Mouse (Mus musculus) adrenal gland, adult 18-20 months (tissue): ENCODE measurements around the gene Asl. TPM values are rescaled to one million over a fixed set of nuclear protein-coding genes. Genes with fewer than 3 reads are reported as not detected.

ENCODE experiments used
- DNase-seq, 2 experiments: peaks; one replicate each; pipeline ENCODE4 v3.0.0; 2021 to 2022; ENCODE audit warnings: low spot score in 2 of 2
- total RNA-seq, 2 experiments: library from RNA; stranded (reverse); gene quantifications; 1 replicate in 1 of 2; 2 replicates in 1 of 2; pipeline ENCODE4 v1.2.3; 2021

Gene Asl
- total RNA-seq, 2 experiments from 2014 or later = 80.6 to 121 TPM

DNA sequence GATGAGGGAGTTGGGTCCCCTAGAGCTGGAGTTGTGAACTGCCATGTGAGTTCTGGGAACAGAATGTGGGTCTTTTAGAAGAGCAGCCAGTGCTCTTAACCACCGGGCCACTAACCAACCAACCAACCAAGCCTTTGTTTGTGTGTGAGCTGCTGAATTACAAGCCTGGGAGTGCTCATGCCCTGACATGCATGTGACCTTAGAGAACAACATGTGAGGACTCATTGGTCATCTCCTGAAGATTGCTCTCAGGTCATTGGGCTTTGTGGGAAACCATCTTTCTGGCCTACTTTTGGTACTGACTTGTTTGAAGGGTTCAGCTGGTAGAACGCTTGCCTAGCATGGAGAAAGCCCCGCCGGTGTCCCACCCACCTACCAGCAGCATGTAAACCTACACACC lies 19.3 kb downstream of the Asl start:
- DNase-seq = no peak

DNA sequence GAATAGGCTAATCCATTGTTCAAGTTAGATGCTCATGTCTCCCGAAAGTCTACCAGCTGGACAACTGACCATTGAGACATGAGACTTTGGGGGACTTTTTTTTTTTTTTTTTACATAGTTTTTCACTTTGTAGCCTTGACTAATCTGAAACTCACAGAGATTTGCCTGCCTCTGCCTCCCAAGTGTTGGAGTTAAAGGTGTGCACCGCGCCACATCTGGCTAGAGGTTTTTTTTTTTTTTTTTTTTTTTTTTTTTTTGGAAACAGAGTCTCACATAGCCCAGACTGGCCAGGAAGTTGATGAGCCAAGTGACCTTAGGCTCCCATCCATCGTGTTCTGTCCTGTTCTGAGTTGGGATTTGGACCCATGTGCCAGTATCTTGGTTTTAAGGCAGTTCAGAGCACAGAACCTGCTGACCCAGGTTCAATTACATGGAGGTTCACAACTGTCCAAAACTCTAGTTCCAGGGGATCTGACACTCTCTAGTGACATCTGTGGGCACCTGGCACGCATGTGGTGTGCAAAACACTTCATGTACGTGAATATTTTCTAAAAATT lies 20.9 kb downstream of the Asl start:
- DNase-seq = no peak

DNA sequence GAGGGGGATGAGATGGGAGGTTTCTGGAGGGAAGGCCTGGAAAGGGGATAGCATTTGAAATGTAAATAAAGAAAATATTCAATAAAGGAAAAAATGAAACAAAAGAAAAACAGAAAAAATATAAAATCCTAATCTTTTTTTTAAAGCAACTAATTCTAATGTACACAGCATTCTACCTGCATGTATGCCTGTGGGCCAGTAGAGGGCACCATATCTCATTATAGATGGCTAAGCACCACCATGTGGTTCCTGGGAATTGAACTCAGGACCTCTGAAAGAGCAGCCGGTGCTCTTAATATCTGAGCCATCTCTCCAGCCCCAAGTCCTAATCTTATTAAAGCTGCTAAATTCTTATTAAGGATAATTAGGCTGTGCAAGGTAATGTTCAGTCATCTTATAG lies 21.7 kb downstream of the Asl start:
- no peak for DNase-seq

DNA sequence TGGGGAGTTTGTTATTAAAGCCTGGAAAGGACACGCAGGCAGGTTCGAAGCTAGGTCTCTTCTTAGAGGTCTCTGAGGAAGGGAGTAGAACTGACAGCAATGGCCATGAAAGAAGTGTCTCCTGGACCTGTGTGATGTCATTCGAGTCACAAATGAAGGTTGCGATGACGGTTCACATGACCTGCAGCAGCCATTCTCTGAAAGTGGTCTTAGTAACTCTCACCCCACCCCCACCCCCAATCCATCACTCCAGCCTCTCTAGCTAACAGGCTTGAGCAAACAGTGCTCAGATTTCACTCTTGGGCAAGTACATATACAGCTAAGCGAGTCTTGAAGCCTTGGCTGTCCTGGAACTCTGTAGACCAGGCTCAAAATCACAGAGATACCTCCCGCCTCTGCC lies 25.8 kb downstream of the Asl start:
- DNase-seq = no peak

DNA sequence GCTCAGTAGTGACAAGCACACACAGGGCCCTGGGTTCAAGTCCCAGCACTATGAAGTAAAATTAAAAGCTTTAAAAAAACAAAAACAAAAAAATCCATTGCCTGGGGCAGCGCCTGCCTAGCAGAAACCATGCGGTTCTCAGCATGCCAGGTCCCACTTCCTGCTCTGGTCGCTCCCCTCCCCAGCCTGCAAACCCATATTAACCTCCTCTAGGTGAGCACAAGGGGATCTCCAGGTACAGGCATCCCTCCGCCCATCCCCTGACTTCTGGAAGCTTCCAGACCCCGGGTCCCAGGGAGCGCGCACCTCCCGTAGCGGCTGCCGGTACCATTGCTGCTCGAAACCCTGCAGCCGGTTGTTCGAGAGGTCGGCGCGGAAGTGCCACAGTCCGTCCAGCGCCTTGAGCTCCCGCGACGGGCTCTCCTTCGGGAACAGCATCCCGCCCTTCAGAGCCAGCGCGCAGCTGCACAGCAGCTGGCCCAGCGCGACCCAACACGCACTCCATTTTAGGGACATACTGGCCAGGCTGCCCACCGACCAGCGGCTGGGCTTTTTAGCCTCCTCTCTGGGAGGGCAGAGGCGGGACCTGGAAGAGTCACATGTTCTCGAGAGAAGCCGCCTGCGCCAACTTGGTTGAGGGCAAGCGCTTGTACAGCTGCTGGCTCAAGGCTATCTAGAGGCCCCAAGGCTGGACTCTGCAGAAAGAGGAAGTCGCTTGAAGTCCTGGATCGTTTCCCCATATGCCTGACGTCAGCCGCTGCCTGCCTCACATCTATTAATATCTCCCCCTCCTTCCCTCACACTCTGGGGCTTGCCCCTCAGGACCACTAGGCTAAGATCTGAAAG lies 26.5 kb downstream of the Asl start, which contains the start of gene Gusb:
TSS of gene Gusb (minus strand) at position 749 of the 846 bp plus-strand sequence.
- DNase-seq = peak; percentile 77 to 79

DNA sequence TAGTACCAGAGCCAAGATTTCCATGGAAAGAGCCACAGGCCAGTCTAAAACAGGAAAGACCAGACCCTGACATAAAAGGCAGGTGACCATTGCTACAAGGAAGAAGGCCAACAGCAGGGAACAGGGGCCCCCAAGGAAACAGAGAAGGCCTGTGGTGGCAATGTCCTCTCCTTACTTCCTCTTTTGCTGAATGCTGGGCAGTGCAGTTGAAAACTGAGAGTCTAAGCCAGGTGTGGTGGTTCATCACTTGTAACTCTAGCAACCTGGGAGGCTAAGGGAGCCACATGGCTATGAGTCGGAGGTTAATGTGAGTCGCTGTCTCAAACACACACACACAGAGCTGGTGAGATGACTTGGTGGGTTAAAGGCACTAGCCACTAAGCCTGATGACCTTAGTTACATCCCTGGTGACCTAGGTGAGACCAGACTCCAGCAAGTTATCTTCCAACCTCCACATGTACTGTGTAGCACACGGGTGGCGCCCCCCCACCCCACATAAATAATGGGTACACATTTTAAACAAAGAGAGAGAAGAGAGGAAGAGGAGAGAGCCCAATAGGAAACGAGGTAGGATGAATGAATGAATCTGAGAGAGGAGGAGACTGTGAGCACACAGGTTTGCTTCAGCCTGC lies 27.6 kb downstream of the Asl start:
- DNase-seq = no peak

DNA sequence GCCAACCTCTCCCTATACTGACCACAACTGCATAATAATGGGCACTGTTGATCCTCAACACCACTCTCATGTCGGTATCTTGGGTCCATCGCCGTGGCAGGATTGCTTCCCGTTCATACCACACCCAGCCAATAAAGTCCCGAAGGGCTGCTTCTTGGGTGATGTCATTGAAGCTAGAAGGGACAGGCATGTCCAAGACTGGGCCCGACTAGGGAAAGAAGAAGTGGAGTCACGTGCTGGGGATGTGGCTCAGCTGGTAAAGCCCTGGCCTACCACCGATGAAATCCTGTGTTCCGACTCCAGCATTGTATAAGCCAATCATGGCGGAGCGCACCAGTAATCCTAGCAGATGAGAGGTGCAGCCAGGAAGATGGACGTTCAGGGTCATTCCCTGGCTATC lies 28.3 kb downstream of the Asl start:
- DNase-seq = no peak

DNA sequence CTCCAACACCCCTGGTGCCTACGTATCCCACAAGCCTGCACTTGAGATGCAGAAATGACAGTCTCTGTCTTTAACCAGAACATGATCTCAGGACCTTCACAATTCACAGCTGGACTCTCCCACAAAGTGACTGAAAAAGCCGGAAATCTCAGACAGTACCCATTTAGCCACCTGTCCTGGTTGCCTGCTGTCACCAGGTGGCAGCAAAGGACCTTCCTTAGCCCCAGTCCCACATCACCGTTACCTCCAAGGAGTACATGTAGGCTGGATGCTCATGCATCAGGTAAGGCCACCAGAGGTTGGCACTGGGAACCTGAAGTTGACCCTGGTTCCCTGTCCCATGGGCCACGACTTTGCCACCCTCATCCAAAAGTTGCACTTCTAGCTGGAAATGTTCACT lies 29.9 kb downstream of the Asl start:
- peak; percentile 48 to 58 for DNase-seq

DNA sequence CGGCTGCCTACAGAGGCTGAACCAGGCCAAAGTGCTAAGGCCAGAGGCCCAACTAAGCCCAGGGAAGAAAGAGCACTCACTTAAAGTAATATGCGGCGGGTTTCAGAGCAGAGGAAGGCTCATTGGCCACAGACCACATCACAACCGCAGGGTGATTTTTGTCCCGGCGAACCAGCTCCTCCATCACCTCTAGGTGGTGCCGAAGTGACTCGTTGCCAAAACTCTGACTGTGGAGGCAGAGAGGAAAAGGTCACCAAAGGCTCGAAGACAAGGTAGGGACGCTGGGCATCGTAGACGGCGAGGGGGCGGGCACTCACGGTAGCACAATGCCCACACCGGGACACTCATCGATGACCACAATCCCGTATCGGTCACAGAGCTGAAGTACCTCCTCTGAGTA lies 31.3 kb downstream of the Asl start:
- no peak for DNase-seq

DNA sequence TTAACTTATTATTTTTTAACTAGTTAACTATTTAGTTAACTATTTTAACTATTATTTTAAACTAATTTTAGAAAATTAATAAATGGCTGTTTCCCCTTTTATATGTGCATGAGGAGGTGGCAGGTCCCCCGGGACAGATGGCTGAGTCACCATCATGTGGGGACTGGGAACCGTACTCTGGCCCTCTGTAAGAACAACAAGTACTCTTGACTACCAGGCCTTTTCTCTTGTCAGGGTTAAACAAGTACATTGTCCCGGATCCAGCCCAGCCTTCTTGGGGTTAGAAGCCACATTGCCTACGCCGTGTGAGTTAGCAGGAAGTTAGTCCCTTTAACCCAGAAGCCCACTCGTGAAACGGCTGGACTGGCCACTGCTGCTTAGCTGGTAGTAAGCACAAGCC lies 34.1 kb downstream of the Asl start:
- DNase-seq = no peak

DNA sequence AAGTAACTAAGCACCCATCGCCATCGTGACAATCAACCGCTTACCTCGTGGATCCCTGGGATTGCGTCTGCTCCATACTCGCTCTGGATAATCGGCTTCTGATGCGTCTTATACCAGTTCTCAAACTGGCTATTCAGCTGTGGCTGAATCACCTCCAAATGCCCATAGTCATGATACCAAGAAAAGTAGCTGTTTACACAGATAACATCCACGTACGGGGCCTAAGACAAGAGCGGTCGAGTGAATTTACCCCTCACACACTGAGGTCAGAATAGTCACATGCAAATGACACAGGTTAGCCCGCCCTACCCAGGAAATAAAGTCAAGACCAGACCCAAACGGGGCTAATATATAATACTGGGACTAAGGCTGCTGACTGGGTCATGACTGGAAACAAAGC lies 35.7 kb downstream of the Asl start:
- DNase-seq = no peak

DNA sequence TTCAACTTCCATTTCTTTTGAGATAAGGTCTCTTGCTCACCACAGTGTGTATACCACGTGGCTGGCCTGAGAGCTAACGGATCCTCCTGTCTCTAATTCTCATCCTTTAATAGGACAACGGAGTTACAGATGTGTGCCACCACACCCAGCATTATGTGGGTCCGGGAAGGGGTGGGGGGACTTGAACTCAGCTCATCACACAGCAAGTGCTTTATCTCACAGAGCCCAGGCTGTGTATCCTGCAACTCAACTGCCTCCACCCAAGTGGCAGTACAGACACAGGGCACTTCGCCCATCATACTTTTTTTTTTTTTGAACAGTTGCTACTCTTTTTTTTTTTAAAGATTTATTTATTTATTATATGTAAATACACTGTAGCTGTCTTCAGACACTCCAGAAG lies 37.1 kb downstream of the Asl start:
- DNase-seq = no peak

DNA sequence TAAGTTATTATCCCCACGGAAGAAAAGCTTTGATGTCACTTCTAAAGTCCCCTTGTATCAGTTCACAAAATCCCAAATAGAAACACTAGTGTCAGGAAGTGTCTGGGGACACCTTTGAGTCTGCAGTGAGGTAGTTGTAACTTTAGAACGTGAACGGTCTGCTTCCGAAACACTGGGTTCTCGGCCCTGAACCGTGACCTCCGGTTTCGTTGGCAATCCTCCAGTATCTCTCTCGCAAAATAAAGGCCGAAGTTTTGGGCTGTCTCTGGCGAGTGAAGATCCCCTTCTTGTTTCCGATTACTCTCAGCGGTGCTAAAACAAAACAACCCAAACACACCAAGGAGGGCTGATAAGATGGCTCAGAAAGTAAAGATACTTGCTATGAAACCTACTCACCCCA lies 39.7 kb downstream of the Asl start:
- DNase-seq = no peak

DNA sequence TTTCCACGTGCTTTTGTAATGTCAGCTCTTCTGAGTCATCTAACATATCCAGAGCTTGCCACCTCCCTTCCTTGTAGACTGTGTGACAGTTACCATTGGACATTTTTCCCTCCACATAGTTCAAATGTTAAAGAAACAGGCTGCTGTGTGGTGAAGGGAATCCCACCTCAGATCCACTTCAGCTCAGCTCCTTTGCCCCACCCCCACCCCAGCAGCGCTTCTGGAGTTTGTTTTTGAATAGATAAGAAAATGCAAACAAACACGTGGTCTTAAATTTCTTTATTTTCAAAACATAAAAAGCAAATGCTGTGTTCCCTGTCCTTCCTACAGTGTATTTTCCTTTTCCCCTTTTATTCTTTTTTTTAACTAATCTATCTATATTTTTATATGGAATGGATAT lies 48.8 kb downstream of the Asl start:
- DNase-seq = no peak

DNA sequence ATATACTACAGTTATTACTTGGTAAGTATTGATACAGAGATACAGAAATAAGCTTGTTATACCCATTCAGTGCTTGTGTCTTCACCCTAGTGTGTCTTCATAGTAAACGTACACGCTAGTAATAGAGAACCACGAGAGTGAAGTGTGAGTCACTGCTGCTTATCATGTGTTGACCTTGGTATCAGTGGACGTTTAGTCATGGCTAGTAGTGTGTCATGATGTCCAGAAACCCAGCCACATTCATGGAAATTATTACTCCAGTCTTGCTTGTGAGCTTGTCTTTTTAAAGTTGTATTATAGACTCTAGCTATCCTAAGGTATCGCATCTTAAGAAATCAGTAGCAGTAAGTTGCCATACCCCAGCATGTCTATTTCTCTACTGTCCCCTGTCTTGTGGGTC lies 50.4 kb downstream of the Asl start:
- DNase-seq = no peak

DNA sequence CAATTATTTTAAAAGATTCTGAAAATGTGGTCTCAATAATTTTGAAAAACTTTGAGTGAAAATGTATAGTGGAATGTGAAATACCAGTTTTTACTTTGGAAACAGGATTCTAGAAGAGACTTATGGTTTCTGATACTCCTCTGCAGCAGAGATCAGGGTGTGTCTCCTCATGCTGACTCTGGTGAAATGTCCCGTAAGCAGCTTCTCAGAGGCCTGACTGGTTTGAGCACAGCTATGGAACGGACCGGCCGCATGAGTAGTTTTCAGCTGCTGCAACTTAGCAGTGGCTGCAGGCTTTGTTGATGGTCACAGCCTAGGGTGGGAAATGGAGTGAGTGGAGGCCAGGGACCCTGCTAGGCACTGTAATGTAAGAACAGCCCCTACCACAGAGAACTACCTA lies 51.3 kb downstream of the Asl start:
- DNase-seq = no peak

DNA sequence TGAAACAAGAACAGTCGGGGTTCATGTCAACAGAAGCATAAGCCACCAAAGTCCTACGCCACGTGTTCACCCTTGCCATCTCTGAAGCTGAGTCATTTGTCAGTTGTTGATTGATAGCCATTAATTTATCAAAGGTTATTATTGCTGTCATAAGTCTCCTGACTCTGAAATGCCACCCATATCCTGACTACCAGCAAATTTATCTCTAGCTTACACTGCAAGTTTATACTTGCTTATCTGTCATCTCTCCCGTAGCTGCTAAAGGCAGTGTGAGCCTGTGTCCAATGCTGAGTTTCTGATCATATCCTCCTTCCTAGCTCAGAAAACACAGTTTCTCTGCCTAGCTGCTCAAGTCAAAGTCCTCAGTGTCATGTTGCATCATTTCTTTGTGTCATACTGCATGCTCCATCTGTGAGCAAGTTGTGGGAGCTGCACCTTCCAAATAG lies 54.2 kb downstream of the Asl start:
- DNase-seq = no peak

DNA sequence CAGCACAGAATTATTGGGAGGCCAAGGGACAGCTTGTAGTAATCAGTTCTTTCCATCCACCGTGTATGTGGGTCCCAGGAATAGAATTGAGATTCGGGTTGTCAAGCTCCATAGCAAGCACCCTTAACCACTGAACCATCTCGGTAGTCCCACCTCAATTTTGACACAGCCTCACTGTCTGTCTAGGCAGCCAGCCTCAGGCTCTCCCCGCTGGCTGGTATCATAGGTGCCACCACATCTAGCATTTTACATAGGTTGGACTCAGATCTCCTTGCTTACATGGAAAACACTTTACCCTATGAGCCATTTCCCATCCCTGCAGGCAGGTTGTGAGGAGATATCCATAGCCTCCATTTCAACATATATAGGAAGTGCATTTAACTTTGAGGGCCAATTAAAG lies 54.7 kb downstream of the Asl start:
- no peak for DNase-seq

DNA sequence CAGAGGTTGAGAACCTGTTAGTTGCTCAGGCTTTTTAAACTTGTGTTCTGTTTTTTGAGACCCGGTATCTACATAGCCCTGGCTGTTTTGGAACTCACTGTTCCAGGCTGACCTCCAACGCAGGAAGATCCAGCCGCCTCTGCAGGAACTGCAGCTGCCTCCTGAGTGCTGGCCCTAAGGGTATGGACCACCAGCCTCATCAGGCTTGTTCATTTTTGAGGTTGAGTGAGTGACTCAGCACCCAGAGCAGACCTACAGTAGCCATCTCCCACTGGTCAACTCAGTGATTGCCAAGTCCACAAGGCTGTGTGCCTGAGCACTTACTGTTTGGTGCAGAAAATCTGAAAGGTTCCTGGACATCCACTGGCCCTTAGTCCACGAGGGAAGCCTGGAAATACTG lies 57.6 kb downstream of the Asl start:
- no peak for DNase-seq

DNA sequence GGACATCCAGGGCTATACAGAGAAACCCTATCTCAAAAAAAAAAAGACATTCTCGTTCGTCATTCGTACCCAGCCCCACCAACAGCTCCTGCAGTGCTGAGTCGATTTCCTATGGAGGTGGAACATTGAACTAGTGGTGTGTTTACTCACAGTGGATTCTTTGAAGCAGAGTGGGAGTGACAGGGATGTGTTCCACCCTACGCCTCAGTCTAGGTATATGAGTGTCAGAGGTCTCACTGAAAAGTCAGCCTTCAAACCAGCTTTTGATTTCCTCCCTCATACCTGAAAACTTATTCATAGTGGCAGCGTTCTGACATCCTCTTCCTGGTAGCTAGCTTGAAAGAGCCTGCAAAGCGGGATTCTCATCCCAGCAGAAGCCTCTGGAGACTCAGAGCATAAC lies 60.6 kb downstream of the Asl start:
- DNase-seq = no peak

DNA sequence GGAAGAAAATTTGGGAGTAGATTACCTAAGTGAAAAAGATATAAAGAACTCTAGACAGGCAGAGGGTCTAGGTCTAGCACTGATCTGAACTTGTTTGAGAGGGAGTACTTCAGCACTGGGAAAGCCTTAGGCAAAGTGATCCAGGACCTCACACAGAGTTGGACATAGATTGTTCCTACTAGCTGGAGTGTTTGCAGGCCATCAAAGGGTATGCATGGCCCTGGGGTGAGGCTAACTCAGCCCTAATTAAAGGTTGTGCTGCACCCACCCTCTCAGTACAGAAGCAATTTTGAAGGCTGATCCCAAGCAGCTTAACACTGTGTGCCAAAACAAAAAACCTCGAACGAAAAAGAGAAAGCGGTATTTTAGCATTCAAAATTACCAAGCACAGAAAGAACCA lies 62.6 kb downstream of the Asl start:
- no peak for DNase-seq

DNA sequence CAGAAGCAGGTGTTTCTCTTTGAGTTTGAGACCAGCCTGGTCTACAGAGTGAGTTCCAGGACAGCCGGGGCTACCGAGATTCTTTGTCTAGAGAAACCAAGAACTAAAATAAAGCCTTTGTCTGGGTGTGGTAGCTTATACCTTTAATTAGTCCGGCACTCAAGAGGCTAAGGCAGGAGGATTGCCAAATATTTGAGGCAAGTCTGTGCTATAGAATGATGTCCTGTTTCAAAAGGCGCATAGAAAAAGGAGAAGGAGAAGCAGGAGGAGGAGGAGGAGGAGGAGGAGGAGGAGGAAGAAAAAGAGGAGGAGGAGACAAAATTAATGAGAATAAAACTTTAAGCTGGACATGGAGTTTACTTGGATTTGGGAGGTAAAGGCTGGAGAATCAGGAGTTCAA lies 65.8 kb downstream of the Asl start:
- no peak for DNase-seq
